Mouse (Mus musculus): Measurements from ENCODE around the gene Zfp11. TPM values are rescaled to one million over a fixed set of nuclear protein-coding genes. Genes with fewer than 3 reads are reported as not detected.

Gene Zfp11
- 0.91 TPM for polyA plus RNA-seq (2012; fragmentation: generic; extraction: Trizol)

GRCm38 (mm10) chr5:129670036-129670458 lies at the start of gene Zfp11:
TSS of gene Zfp11 (minus strand) at chr5:129670099.
- H3K27me3 ChIP-seq (ENCODE audit: control insufficient read depth, insufficient read depth, insufficient read length) = no peaks in the 10 kb centered on the region
- TF ChIP-seq REST (IDR thresholded peaks at IDR 0.05; ENCODE audit: insufficient read depth, insufficient read length) = no peak
- TF ChIP-seq POLR2AphosphoS2 (IDR thresholded peaks at IDR 0.05; ENCODE audit: insufficient read length, low read depth) = peak; percentile 76
- TF ChIP-seq MYOD1 (IDR thresholded peaks at IDR 0.05; ENCODE audit: control insufficient read depth in 1 of 3, insufficient read length in 2 of 3, low read depth in 2 of 3) = no peak
- no peak for TF ChIP-seq POLR2A (IDR thresholded peaks at IDR 0.05; ENCODE audit: insufficient read length, low read depth)
- H3K4me3 ChIP-seq = peak within 1 kb of the TSS; percentile 63
- H3K79me2 ChIP-seq (ENCODE audit: control insufficient read depth, insufficient read depth) = peaks cover 9% of the 10 kb centered on the region
- H3K36me3 ChIP-seq (ENCODE audit: control insufficient read depth, insufficient read depth) = no peaks in the 10 kb centered on the region
- H3ac ChIP-seq (ENCODE audit: control insufficient read depth, insufficient read length) = peak within 1 kb of the TSS; percentile 9
- peak within 1 kb of the TSS; percentile 98 for H3K4me2 ChIP-seq (ENCODE audit: low read depth)

GRCm38 (mm10) chr5:129717016-129717415 lies 47.1 kb upstream of the Zfp11 start:
- Histone ChIP-seq H3K79me2 (ENCODE audit: control insufficient read depth, insufficient read depth) (peaks cover 10% of the 10 kb centered on the region), H3ac (ENCODE audit: control insufficient read depth, insufficient read length) (no peak overlapping the region), H3K4me3 (no peak overlapping the region), H3K36me3 (ENCODE audit: control insufficient read depth, insufficient read depth) (peaks cover 7% of the 10 kb centered on the region), H3K27me3 (ENCODE audit: control insufficient read depth, insufficient read depth, insufficient read length) (no peaks in the 10 kb centered on the region), H3K4me2 (ENCODE audit: low read depth) (no peak overlapping the region)
- TF ChIP-seq E2F4 (IDR thresholded peaks at IDR 0.05; ENCODE audit: insufficient read depth) (no peak), MYOG (IDR thresholded peaks at IDR 0.05; ENCODE audit: control insufficient read depth in 1 of 3, insufficient read depth in 1 of 3, insufficient read length in 2 of 3, low read depth in 2 of 3) (no peak), MAX (IDR thresholded peaks at IDR 0.05; ENCODE audit: low read depth) (no peak), CEBPB (IDR thresholded peaks at IDR 0.05; ENCODE audit: insufficient read depth, poor library complexity, severe bottlenecking) (no peak), MYOD1 (IDR thresholded peaks at IDR 0.05; ENCODE audit: control insufficient read depth in 1 of 3, insufficient read length in 2 of 3, low read depth in 2 of 3) (no peak), POLR2AphosphoS2 (IDR thresholded peaks at IDR 0.05; ENCODE audit: insufficient read length, low read depth) (no peak), TCF12 (IDR thresholded peaks at IDR 0.05; ENCODE audit: insufficient read depth, poor library complexity, severe bottlenecking) (no peak)

DNA sequence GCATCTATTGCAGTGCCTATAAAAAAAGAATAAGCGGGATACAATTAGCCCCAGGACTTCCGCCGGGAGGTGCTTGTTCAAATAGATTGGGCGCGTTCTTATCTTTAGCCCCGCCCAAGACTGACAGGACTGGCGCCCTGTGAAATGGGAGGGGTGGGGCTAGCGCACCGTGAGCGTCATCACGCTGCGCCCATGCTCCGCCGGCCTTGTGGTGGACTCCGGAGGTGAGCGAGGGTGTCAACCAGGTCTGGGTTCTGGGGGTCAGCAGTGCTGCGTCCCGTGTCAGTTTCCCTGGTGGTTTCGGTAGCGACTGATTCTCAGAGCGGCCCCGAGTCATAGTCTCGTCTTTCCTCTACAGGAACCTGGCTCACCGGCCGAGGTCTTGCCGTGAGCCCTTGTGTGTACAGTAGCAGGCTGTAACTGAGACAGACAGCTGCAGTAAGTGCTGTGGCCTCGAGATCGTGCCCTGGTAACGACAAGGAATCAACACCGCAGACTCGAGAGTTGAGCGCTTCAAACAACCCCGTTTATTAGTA lies 45.5 kb upstream of the Zfp11 start, which contains the start of gene Mrps17:
Gene Mrps17 (plus strand): TSS at position 172 of the 536 bp plus-strand sequence.
- Histone ChIP-seq H3K36me3 (ENCODE audit: control insufficient read depth, insufficient read depth) (peaks cover 7% of the 10 kb centered on the region), H3K4me3 (peak within 1 kb of the TSS; percentile 81), H3K79me2 (ENCODE audit: control insufficient read depth, insufficient read depth) (peaks cover 10% of the 10 kb centered on the region), H3K4me2 (ENCODE audit: low read depth) (peak within 1 kb of the TSS; percentile 97), H3K27me3 (ENCODE audit: control insufficient read depth, insufficient read depth, insufficient read length) (peaks cover 6% of the 10 kb centered on the region), H3ac (ENCODE audit: control insufficient read depth, insufficient read length) (peak within 1 kb of the TSS; percentile 6)
- TF ChIP-seq MYOD1 (IDR thresholded peaks at IDR 0.05; ENCODE audit: control insufficient read depth in 1 of 3, insufficient read length in 2 of 3, low read depth in 2 of 3) = peak in 2 of 3 experiments; percentile 36 to 48
- no peak for TF ChIP-seq REST (IDR thresholded peaks at IDR 0.05; ENCODE audit: insufficient read depth, insufficient read length)
- peak in 1 of 3 experiments; percentile 21 for TF ChIP-seq MYOG (IDR thresholded peaks at IDR 0.05; ENCODE audit: control insufficient read depth in 1 of 3, insufficient read depth in 1 of 3, insufficient read length in 2 of 3, low read depth in 2 of 3)
- TF ChIP-seq POLR2AphosphoS2 (IDR thresholded peaks at IDR 0.05; ENCODE audit: insufficient read length, low read depth) = peak; percentile 99
- no peak for TF ChIP-seq TCF12 (IDR thresholded peaks at IDR 0.05; ENCODE audit: insufficient read depth, poor library complexity, severe bottlenecking)
- no peak for TF ChIP-seq CEBPB (IDR thresholded peaks at IDR 0.05; ENCODE audit: insufficient read depth, poor library complexity, severe bottlenecking)
- peak; percentile 65 for TF ChIP-seq E2F4 (IDR thresholded peaks at IDR 0.05; ENCODE audit: insufficient read depth)
- TF ChIP-seq TCF3 (IDR thresholded peaks at IDR 0.05; ENCODE audit: insufficient read length, low read depth) = no peak
- no peak for TF ChIP-seq MAX (IDR thresholded peaks at IDR 0.05; ENCODE audit: low read depth)
- TF ChIP-seq SRF (IDR thresholded peaks at IDR 0.05; ENCODE audit: control insufficient read depth, insufficient read length, low read depth) = peak; percentile 65
- peak; percentile 97 for TF ChIP-seq POLR2A (IDR thresholded peaks at IDR 0.05; ENCODE audit: insufficient read length, low read depth)
- no peak for TF ChIP-seq USF1 (IDR thresholded peaks at IDR 0.05; ENCODE audit: low read depth)

DNA sequence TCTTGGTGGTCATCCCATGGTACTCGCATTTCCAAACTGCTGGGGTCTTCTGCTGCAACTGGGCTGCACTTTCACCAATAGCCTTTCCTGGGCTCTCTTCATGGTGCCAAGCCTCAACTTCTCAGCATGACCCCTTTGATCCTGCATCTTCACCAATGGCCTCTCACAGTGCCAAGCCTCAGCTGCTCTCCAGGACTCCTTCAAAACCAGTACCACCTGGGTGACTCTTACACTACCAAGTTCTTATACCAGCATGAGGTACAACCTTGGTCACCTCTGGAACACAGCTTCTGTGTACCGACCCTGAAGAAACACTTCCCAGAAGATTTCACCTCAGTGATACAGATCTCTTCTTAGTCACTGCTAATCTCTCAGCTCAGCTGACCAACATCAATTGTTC lies 38.5 kb upstream of the Zfp11 start, which contains the start of gene Sept14:
Gene Sept14 (minus strand): TSS at position 101 of the 400 bp plus-strand sequence.
- TF ChIP-seq TCF12 (IDR thresholded peaks at IDR 0.05; ENCODE audit: insufficient read depth, poor library complexity, severe bottlenecking) (no peak), MYOG (IDR thresholded peaks at IDR 0.05; ENCODE audit: control insufficient read depth in 1 of 3, insufficient read depth in 1 of 3, insufficient read length in 2 of 3, low read depth in 2 of 3) (no peak), MAX (IDR thresholded peaks at IDR 0.05; ENCODE audit: low read depth) (no peak), E2F4 (IDR thresholded peaks at IDR 0.05; ENCODE audit: insufficient read depth) (no peak), USF1 (IDR thresholded peaks at IDR 0.05; ENCODE audit: low read depth) (no peak), POLR2AphosphoS2 (IDR thresholded peaks at IDR 0.05; ENCODE audit: insufficient read length, low read depth) (no peak), SRF (IDR thresholded peaks at IDR 0.05; ENCODE audit: control insufficient read depth, insufficient read length, low read depth) (no peak), POLR2A (IDR thresholded peaks at IDR 0.05; ENCODE audit: insufficient read length, low read depth) (no peak), CEBPB (IDR thresholded peaks at IDR 0.05; ENCODE audit: insufficient read depth, poor library complexity, severe bottlenecking) (no peak), REST (IDR thresholded peaks at IDR 0.05; ENCODE audit: insufficient read depth, insufficient read length) (no peak), TCF3 (IDR thresholded peaks at IDR 0.05; ENCODE audit: insufficient read length, low read depth) (no peak), MYOD1 (IDR thresholded peaks at IDR 0.05; ENCODE audit: control insufficient read depth in 1 of 3, insufficient read length in 2 of 3, low read depth in 2 of 3) (no peak)
- Histone ChIP-seq H3K4me3 (no peak within 1 kb of the TSS), H3ac (ENCODE audit: control insufficient read depth, insufficient read length) (no peak within 1 kb of the TSS), H3K27me3 (ENCODE audit: control insufficient read depth, insufficient read depth, insufficient read length) (peaks cover 14% of the 10 kb centered on the region), H3K79me2 (ENCODE audit: control insufficient read depth, insufficient read depth) (no peaks in the 10 kb centered on the region), H3K4me2 (ENCODE audit: low read depth) (no peak within 1 kb of the TSS), H3K36me3 (ENCODE audit: control insufficient read depth, insufficient read depth) (no peaks in the 10 kb centered on the region)

DNA sequence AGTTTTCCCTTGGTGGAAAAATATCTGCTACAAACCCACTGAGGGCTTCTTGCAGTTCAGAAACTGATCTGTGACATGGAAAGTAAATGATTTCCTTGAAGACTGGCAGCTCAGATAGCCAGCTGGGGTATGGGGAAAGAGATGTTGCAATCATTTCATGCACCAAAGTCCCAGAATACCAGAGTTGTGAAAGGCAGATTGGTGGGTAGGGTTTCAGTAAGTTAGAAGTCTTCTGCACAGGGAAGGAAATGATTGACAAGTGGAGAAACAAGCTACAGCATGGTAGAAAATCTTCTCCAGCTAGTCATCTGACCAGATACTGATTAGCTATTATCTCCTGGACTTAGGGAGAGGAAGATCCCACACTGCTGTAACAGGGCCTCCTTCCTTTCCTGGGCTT lies 33.5 kb upstream of the Zfp11 start:
- no peak overlapping the region for H3K4me2 ChIP-seq (ENCODE audit: low read depth)
- TF ChIP-seq POLR2AphosphoS2 (IDR thresholded peaks at IDR 0.05; ENCODE audit: insufficient read length, low read depth) (no peak), MAX (IDR thresholded peaks at IDR 0.05; ENCODE audit: low read depth) (no peak), MYOD1 (IDR thresholded peaks at IDR 0.05; ENCODE audit: control insufficient read depth in 1 of 3, insufficient read length in 2 of 3, low read depth in 2 of 3) (no peak), USF1 (IDR thresholded peaks at IDR 0.05; ENCODE audit: low read depth) (no peak), SRF (IDR thresholded peaks at IDR 0.05; ENCODE audit: control insufficient read depth, insufficient read length, low read depth) (no peak), CEBPB (IDR thresholded peaks at IDR 0.05; ENCODE audit: insufficient read depth, poor library complexity, severe bottlenecking) (no peak), TCF12 (IDR thresholded peaks at IDR 0.05; ENCODE audit: insufficient read depth, poor library complexity, severe bottlenecking) (no peak), TCF3 (IDR thresholded peaks at IDR 0.05; ENCODE audit: insufficient read length, low read depth) (no peak), POLR2A (IDR thresholded peaks at IDR 0.05; ENCODE audit: insufficient read length, low read depth) (no peak), E2F4 (IDR thresholded peaks at IDR 0.05; ENCODE audit: insufficient read depth) (no peak), REST (IDR thresholded peaks at IDR 0.05; ENCODE audit: insufficient read depth, insufficient read length) (no peak), MYOG (IDR thresholded peaks at IDR 0.05; ENCODE audit: control insufficient read depth in 1 of 3, insufficient read depth in 1 of 3, insufficient read length in 2 of 3, low read depth in 2 of 3) (no peak)
- peaks cover 15% of the 10 kb centered on the region for H3K27me3 ChIP-seq (ENCODE audit: control insufficient read depth, insufficient read depth, insufficient read length)

More for the DNA sequence above, 33.5 kb upstream of the Zfp11 start:
- Histone ChIP-seq H3K79me2 (ENCODE audit: control insufficient read depth, insufficient read depth) (no peaks in the 10 kb centered on the region), H3K36me3 (ENCODE audit: control insufficient read depth, insufficient read depth) (no peaks in the 10 kb centered on the region), H3ac (ENCODE audit: control insufficient read depth, insufficient read length) (no peak overlapping the region), H3K4me3 (no peak overlapping the region)
